Mouse (Mus musculus) erythroblast, adult 5-6 weeks (primary cell): ENCODE measurements around the gene Chmp5. TPM values are rescaled to one million over a fixed set of nuclear protein-coding genes. Genes with fewer than 3 reads are reported as not detected.

Experiments
- ATAC-seq: replicated peaks from 2 replicates; pipeline ENCODE4 v1.8.0; 2016; ENCODE audit warnings: moderate number of reproducible peaks, mild to moderate bottlenecking, moderate TSS enrichment, inconsistent platforms; ENCODE audit not compliant: poor library complexity, low FRiP score, severe bottlenecking
- total RNA-seq, 2 experiments: library from RNA; stranded (forward) in 1 of 2; stranded (reverse) in 1 of 2; fragments of 150-400 nt in 1 of 2; fragments of 200-764, 138-1000 nt in 1 of 2; gene quantifications; 2 replicates each; pipeline versions ENCODE4 v1.2.3 to v1.2.4; 2015 to 2017; ENCODE audit warnings: low replicate concordance in 2 of 2

Gene Chmp5
- 26.5 and 36.4 TPM in 2 replicates for total RNA-seq (2015; ENCODE audit: low replicate concordance)
- 42.0 and 56.2 TPM in 2 replicates for total RNA-seq (2017; ENCODE audit: low replicate concordance)

DNA sequence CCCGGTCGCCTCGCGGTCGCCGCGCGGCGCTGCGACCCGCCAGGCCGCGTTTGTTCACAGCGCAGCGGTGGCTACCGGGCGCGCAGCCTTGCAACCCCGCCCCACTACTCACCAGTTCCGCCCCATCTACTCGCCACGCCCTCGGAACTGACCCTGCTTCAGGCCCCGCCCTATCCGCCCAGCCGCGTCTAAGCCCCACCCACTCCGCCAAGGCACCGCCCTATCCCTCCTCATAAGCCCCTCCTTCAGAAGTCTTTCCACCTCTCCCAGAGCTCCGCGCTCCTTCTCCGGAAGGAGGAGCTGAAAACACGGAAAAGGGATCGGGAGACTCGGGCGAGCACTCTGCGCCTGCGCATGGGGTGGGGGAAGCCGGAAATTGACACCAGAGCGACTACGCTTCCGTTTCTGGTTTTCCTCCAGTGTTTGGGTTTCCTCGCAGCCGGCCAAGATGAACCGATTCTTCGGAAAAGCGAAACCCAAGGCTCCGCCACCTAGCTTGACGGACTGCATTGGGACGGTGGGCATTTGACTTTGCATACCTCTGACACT, at the start of gene Chmp5, which contains the start of gene Bag1:
Chmp5 (plus strand) TSS at position 248 of the 549 bp plus-strand sequence.
Bag1 (minus strand) TSS at position 135 of the 549 bp plus-strand sequence.
- peak; percentile 91 for ATAC-seq

DNA sequence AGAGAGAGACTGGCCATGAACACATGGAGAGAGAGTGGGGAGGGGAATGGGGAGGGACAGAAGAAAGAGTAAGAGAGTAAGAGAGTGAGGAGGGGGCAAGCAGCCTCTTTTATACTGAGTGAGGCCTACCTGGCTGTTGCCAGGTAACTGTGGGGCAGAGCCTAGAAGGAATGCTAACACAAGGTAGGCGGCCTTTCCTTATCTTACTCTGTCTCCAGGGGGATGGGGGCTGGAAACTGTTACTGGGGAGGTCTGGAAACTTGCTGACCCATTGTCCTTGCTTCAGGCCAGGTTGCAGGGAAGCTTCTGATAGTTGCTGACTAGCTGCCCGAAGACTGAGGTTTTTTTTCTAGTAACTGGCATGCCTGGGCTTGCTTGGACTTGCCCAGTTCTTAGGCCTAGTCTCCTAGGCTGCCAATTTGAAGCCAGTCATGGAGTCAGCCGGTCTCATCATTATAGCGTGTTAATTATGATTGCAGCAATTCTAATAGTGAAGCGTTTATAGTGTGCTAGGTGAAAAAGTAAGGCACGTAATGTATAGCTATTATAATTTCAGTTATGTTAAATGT, 49.6 kb upstream of the Chmp5 start:
- ATAC-seq: no peak

- no peak for ATAC-seq
Measured at GRCm38 (mm10) chr4:40899264-40899663, 48.9 kb upstream of the Chmp5 start.

DNA sequence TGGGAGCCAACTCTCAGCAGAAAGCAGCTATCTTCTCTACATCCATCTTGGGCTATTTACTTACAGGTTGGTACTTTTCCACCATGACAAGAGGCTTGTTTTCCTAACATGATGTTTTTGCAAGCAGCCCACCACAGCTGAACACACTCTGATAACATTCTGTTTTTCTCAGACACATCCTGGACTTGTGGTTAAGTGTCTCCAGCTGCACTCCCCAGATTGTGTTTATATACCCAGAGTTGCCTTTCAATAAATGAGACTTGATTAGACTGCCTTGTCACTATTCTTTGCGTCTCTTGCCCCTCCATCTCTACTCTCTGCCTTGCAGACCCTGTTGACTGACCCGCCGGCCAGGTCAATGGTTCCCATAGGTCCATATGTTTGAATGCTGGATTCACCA, 48.1 kb upstream of the Chmp5 start:
- no peak for ATAC-seq

DNA sequence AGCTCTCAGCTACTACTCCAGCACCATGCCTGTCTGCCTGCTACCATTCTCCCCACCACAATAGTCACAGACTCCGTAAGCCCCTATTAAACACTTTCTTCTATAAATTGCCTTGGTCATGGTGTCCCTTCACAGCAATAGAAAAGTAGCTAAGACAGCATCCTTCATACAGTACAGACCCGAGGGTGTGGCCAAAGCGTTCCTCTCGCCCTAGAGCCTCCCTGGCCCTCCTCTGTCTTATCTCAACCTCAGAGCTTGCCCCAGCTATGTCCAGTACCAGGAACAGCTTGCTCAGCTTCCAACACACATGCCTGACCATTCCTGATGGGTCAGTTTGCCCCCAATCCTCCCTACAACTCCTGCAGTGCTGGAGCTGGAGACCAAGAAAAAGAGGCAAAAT, 47.6 kb upstream of the Chmp5 start:
- no peak for ATAC-seq

DNA sequence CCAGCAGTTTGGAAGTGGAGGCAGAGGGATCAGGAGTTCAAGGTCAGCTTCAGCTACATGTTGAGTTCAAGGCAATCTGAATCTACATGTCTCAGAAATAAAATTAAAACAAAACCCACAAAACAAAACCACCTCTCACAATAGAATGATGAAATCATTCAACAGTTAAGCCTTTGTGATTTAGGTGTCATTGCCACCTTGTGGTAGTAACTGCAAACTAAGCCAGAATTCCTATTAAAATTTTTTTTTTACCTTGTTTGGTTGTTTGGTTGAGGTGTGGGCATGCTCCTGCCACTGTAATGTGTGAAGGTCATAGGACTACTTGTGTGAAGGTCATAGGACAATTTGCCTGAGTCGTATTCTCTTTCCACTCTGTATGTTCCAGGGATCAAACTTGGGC, 41.9 kb upstream of the Chmp5 start:
- ATAC-seq: no peak

DNA sequence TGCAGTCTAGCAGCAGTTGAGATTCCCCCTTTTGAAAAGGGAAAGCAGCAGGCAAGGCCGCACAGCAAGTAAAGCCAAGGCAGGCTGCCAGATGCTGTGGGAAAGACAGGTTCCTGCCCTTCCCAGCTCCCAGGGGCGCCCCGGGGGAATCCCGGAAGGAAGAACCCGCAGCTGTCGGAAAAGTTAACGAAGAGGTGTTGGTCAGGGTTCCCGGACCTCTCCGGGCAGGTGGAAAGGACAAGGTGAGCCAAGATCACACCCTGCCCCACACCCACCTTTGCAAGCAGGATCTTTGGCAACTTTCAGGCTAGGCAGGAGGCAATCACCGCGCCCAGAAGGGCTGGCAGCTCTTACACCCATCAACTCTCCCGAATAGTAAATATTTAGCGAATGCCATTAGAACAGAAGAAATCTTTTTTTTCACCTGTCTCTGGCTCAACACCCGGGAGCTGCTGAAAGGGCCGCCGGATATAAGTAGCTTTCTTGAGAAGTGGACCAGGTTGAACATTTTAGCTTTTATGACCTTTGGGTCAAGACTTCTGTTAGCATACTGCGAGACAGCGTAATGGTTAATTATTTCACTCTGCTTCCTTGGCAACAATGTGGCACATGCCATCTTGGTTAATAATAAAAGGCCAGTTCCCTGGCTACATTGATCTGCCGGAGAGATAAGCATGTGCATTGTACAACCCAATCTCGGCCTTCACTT, 39.8 kb upstream of the Chmp5 start:
- no peak for ATAC-seq

DNA sequence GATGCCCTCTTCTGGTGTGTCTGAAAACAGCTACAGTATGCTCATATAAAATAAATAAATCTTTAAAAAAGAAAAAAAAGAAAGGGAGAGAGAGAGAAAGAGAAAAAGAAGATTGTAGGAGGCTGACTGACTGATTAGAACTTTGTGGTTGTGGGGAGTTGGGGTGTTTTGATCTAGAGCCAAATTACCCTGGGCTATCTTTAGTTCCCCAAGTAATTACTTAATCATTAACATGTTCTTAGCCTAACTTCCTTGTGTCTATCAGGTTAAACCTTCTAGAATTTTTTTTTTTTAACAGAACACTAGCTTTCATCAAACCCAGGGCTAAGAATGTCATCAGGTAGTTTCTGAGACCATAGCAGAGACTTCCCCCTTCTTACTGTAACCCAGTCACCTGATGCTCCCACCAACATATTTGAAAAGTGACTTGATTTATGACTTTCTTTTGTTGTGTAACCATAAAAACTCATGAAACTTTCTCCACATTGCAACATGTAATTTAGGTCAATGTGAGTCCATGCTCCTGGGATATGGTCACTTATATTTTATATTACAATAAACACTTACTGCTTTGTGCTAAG, 33.8 kb upstream of the Chmp5 start:
- ATAC-seq: no peak

GRCm38 (mm10) chr4:40915947-40916346, 32.3 kb upstream of the Chmp5 start:
- no peak for ATAC-seq

GRCm38 (mm10) chr4:40916592-40917155, 31.5 kb upstream of the Chmp5 start:
- ATAC-seq: no peak

DNA sequence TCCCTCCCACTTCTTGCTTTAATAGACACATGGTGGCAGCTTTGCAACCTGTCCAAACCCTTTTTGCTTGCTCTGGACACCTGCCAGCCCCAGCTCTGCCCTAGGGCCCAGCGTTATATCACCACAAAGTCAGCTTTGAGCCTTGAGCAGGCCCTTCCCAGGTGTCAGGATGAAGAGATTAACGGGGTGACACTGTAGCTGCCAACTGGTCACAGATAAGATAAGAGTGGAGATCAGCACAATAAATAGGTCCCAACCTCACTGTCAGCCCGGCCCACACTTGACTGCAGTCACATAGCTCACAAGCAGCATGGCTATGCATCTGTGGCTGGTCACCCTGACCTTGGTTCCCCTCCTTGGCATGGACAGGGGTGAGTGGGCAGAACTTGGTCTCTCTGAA, 28.4 kb upstream of the Chmp5 start, which contains the start of gene Spink4:
Spink4 (plus strand) TSS at position 268 of the 400 bp plus-strand sequence.
- no peak for ATAC-seq

GRCm38 (mm10) chr4:40920576-40920975, 27.6 kb upstream of the Chmp5 start:
- no peak for ATAC-seq

GRCm38 (mm10) chr4:40921288-40921687, 26.9 kb upstream of the Chmp5 start:
- no peak for ATAC-seq

- ATAC-seq: no peak
Measured at GRCm38 (mm10) chr4:40923087-40923651, 25.0 kb upstream of the Chmp5 start.

- no peak for ATAC-seq
Measured at GRCm38 (mm10) chr4:40925568-40925967, 22.6 kb upstream of the Chmp5 start.

DNA sequence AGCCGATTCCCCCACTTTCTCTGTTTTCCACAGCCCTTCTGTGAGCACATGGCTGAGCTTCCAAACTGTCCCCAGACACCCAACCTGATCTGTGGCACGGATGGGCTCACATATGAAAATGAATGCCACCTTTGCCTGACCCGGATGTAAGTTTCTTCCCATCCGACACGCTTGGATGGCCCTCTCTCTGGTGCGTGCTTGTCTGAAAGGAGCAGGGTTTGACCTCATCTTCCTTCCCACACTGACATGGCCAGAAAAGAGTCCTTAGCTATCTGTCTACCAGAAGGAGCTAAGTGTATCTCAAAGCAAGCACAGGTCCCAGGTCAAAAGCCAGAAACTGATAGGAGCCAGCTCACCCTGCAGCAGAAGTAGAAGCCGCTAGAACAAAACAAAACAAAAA, 19.2 kb upstream of the Chmp5 start:
- no peak for ATAC-seq

DNA sequence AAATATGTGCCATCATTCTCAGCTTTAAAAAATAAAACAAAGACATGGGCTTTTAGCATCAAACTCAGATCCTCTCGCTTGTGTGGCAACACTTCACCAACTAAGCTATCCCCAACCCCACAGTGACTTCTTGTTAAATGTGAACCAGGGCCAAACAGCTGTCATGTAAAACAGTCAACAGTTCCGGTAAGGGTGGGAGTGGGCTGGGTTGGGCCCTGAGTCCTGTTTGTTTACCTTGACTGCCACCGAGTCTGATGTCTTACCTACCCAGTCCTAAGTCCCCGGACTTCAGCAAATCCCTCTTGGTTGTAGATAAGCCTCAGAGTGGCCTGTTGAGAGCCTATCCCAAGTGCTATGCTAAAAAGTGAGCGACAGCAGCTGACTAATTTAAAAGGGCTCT, 14.5 kb upstream of the Chmp5 start:
- no peak for ATAC-seq

- peak; percentile 54 for ATAC-seq
Measured at GRCm38 (mm10) chr4:40934369-40934768, 13.8 kb upstream of the Chmp5 start.

DNA sequence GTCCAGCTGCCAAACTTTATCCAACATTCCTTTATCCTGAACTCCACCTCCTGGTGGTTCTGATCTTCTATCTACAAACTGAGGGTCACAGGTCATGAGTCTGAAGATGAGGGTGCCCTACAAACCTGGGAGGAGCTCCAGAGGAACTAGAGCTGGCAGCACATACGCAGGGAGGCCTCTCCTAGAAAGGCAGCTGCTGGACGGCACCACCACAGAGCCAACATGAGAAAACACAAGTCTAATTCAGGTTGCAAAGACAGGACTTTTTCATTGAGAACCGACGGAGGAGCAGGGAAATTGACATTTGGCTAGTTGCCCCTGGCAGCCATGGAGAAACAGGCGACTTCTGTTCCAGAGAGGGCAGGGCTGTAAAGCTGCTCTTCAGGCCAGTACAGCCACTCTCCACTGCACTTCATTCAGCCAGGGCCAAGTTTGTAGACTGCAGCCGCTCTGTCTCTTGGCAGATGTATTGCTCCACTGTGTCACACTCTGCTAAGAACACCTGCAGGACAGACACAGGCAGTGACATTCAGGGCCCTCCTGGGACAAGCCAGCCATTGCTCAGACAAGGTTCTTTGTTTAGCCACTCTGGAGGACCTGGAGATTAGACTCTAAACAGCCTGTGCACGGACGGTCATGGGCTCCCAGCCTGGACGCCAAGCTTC, 11.9 kb upstream of the Chmp5 start:
- ATAC-seq: no peak

DNA sequence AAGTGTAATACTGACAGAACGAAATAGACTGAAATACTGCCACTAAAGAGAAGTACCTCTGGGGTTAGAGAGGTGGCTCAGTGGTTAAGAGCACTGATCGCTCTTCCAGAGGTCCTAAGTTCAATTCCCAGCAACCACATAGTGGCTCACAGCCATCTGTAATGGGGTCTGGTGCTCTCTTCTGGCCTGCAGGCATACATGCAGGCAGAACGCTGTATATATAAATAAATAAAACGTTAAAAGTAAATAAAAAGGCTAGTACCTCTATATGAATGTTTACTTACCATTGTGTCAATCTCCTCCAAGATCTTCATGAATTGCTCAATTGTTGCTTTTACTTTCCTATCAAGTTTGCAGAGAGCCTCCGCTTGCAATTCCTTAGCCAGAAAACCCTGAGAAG, 9.4 kb upstream of the Chmp5 start:
- no peak for ATAC-seq
